Mouse (Mus musculus): ENCODE data around the gene Itgae.

Gene Itgae

GRCm38 (mm10) chr11:73148209-73148608 lies 57.8 kb downstream of the Itgae start:
- DNase-seq (ENCODE audit: low spot score), result no peak

DNA sequence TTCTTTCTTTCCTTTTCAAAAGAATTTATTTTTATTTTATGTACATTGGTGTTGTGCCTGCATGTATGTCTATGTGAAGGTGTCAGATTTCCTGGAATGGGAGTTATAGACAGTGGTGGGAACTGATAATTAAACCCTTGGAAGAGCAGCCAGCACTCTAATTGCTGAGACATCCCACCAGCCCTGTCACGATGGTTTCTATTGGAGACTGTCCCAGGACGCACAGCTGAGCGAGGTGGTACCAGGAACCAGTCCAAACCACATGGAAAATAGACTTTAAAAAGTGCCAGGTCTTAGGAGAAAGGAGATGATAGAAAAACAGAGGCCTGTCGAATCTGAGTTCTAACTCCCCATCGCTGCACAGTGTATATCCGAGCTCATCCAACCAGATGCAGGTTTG lies 64.7 kb downstream of the Itgae start:
- DNase-seq (ENCODE audit: low spot score), result no peak

- DNase-seq (ENCODE audit: low spot score), result no peak
These were observed 69.8 kb downstream of the Itgae start, which contains the start of gene P2rx5 for GRCm38 (mm10) chr11:73159957-73160810. P2rx5 (plus strand) TSS chr11:73160421.

- DNase-seq (ENCODE audit: low spot score), result no peak
These were observed 70.4 kb downstream of the Itgae start for GRCm38 (mm10) chr11:73160811-73161200.

DNA sequence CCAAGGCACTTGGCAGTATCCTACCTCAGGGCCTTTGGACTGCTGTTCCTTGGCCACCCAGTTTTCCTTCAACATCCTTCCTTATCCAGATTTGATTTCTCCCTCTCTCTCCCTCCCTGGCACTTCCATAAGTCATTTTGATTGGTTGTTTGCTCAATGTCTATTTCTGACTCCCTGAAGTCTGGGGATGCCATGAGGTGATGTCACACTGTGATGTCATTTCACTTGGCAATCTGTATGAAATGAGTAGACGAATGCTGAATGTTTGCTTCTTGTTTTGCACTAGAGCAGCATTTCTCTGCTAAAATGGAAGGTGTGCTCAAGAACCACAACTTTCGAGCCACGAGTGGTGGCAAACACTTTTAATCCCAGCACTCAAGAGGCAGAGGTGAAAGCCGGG lies 71.2 kb downstream of the Itgae start:
- no peak for DNase-seq (ENCODE audit: low spot score)

GRCm38 (mm10) chr11:73162284-73162683 lies 71.9 kb downstream of the Itgae start:
- no peak for DNase-seq (ENCODE audit: low spot score)

DNA sequence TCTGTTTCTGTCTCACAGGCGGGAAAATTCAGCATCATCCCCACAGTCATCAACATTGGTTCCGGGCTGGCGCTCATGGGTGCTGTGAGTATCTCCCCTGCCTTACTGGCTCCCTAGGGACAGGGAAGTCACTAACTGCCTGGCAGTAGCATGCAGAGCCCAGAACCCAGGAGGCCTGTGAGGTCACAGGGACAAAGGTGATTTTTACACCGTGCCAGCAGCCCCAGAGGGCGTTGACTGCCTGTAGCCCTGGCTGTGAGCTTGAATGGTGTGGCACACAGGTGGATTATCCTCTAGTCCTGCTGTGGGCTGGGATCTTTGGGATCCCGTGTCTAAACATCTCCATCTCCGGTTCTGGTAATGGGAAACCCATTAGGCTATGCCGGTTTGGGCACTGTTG lies 77.7 kb downstream of the Itgae start:
- no peak for DNase-seq (ENCODE audit: low spot score)

DNA sequence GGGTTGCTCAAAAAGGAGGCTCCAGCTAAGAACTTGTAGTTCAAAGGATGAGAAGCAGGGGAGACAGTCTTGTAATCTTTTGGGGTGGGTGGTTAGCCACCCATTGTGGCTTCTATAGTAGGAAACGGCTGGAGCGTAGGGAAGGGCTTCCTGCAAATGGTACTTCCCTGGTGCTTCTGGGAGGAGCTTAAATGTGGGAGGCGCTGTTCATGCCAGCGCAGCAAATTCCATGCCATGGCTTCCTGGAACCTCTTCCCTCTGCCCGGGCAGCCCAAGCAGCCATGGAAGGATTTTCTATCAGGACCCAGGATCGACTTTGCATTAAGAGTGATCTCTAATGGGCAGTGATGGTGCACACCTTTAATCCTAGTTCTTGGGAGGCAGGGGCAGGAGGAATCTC lies 78.2 kb downstream of the Itgae start:
- DNase-seq (ENCODE audit: low spot score), result no peak

- DNase-seq (ENCODE audit: low spot score), result no peak
These were observed 78.8 kb downstream of the Itgae start for GRCm38 (mm10) chr11:73169231-73169630.

DNA sequence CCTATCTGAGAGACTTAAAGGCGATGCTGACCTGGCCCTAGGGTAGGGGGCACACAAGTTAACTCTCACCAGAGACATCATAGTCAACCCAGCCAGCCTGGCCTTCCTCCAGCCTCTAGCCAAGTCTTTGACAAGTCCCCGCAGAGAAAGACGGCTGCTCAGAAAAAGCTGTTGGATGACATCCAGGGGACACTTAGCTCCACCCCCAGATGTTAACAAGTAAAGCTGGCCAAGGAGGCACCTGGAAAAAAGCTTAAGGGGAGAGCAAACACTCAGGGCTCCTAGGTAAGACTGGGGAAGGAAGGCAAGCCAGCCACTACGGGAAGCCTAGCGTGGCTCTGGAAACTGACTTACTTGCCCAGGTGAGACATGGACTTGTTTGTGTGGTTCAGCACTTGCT lies 81.8 kb downstream of the Itgae start:
- no peak for DNase-seq (ENCODE audit: low spot score)

DNA sequence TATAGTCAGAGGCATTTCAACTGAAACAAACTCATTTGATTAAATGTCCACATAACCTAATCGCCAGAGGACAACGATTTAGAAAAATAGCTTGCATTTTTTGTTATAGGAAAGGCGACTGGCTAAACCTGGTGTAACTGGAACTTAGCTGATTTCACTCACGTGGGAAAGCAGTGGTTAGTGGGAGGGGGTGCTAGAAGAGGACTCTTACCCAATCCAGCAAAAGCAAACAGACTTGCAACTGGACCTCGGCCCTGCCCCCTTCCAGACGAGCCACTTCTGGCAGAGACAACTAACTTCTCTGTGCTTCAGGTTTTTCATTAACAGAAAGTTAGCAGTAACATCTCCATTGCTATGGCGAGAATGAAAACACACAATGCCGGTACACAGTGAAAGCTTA lies 85.2 kb downstream of the Itgae start:
- no peak for DNase-seq (ENCODE audit: low spot score)

GRCm38 (mm10) chr11:73176186-73176585 lies 85.8 kb downstream of the Itgae start:
- DNase-seq (ENCODE audit: low spot score), result no peak

GRCm38 (mm10) chr11:73176608-73177508 lies 86.5 kb downstream of the Itgae start, which contains the start of the genes Emc6 and Tax1bp3:
Emc6 (minus strand) TSS chr11:73177037.
Tax1bp3 (plus strand) TSS chr11:73177083.
- peak; percentile 98 for DNase-seq (ENCODE audit: low spot score)

DNA sequence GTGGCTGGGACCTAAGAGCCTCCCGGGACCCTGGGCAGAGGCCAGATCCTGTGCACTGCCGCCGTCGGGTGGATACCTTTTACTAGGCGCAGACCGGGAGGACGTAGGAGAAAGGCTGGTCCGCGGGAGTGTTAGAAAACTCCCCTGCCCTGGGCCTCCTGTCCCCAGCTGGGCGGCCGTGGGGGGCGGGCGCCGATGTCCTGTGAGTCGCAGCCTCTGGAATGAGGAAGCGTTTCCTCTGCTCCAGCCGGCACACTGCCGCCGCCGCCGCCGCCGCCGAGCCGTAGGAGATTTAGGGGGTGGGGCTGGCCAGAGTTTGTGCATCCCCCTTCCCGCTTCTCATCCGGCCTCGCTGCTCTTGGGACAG lies 87.1 kb downstream of the Itgae start:
- DNase-seq (ENCODE audit: low spot score), result peak; percentile 72

DNA sequence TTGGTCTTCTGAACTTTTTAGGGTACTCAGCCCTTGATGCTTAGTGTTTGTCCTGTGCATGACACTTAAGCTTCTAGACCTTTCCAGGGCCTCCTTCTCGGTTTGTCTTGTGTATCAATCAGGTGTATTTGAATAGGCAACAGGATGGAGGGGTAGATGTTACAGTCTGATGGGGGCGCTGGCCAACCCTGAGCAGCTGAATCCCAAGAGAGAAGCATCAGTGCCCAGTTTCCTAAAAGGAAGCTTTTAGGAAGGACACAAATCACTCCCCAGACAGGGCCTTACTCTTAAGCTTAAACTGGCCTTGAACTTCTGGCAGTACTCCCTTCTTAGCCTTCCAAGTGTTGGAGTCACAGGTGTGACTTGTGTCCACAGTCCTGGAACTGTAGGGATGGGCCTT lies 87.5 kb downstream of the Itgae start:
- DNase-seq (ENCODE audit: low spot score), result no peak

- DNase-seq (ENCODE audit: low spot score), result no peak
These were observed 95.7 kb downstream of the Itgae start for GRCm38 (mm10) chr11:73185872-73186615.

GRCm38 (mm10) chr11:73187231-73187630 lies 96.8 kb downstream of the Itgae start:
- no peak for DNase-seq (ENCODE audit: low spot score)

GRCm38 (mm10) chr11:73193047-73193446 lies 102.7 kb downstream of the Itgae start:
- DNase-seq (ENCODE audit: low spot score), result no peak

DNA sequence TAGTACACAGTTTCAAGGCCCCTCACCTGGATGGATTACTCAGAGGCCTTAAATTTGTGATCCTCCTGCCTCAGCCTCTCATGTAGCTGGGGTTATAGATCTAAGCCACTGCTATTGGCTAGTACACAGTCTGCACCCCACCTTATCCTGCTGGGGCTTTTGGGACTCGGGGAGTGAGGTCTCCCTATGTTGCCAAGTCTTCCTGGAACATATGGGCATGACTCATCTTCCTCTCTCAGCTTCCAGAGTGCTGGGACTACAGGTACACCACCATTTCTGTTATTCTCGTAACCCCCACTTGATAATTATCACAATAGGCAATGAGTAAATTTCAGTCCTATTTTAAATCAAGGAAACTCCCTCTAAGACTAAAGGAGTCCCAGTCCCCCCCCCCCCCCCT lies 104.1 kb downstream of the Itgae start:
- DNase-seq (ENCODE audit: low spot score), result no peak
